28 mouse cellular contexts compared by ENCODE assay signal in the genomic region with DNA sequence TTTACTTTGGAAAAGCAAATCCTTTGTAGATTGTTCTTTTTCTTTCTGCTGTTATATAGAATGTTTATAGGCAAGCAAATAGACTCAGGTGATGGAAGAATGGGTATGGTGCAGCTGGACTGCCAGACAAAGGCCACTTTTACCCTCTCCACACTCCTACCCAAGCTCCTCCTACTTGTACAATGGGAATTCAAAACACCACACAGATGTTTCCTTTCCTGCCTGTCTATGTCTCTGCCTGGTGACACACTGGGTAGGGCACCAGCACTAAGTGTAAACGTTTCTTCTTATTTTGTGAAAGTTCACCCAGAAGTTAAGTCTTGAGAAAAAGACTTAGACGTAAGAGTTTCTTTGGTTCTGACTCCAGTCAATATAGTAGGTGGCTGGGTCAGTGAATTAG.
"Had no signal": no experiment of that assay in that cellular context is flagged by ENCODE, and none has a peak within 500 bp of the region (broad histone marks: within the 10 kb centered on the region; RNA-seq: fewer than 3 reads in every experiment).

No protein-coding gene starts in this region.

- H3K4me1 ChIP-seq: embryonic facial prominence, embryonic 10.5 days; embryonic facial prominence, embryonic 12.5 days; embryonic facial prominence, embryonic 13.5 days; embryonic facial prominence, embryonic 15.5 days; forebrain, embryonic 10.5 days; forebrain, embryonic 12.5 days; forebrain, embryonic 13.5 days; forebrain, embryonic 15.5 days had no signal

- H3K27me3 ChIP-seq: embryonic facial prominence, embryonic 12.5 days; embryonic facial prominence, embryonic 13.5 days; embryonic facial prominence, embryonic 15.5 days; forebrain, embryonic 12.5 days; forebrain, embryonic 13.5 days; forebrain, embryonic 15.5 days had no signal

- DNase-seq: cerebellum, adult 2 months; cerebellum, adult 8-10 months; cerebellum, adult 9-10 months; cerebellum, adult 9-11 months; cerebellum, postnatal 10 days; cerebellum, postnatal 14 days; cerebellum, postnatal 25 days; cerebellum, postnatal 36 days; embryo, embryonic 11 days; forebrain, postnatal 0 days; gastrocnemius, adult 2 months; gastrocnemius, postnatal 10 days; gastrocnemius, postnatal 14 days; gastrocnemius, postnatal 25 days; gastrocnemius, postnatal 36 days; heart, adult 11 months; heart, adult 18-20 months had no signal

- H3K36me3 ChIP-seq: embryonic facial prominence, embryonic 10.5 days; embryonic facial prominence, embryonic 12.5 days; embryonic facial prominence, embryonic 13.5 days; embryonic facial prominence, embryonic 15.5 days; forebrain, embryonic 10.5 days; forebrain, embryonic 12.5 days; forebrain, embryonic 15.5 days had no signal

- H3K27ac ChIP-seq: embryonic facial prominence, embryonic 10.5 days; embryonic facial prominence, embryonic 12.5 days; embryonic facial prominence, embryonic 13.5 days; embryonic facial prominence, embryonic 15.5 days; forebrain, embryonic 10.5 days; forebrain, embryonic 12.5 days; forebrain, embryonic 13.5 days; forebrain, embryonic 15.5 days; gastrocnemius, adult 2 months had no signal

- H3K4me2 ChIP-seq: embryonic facial prominence, embryonic 12.5 days; embryonic facial prominence, embryonic 13.5 days; embryonic facial prominence, embryonic 15.5 days; forebrain, embryonic 12.5 days; forebrain, embryonic 13.5 days; forebrain, embryonic 15.5 days had no signal

- ATAC-seq: forebrain, embryonic 13.5 days; forebrain, embryonic 14.5 days; forebrain, embryonic 15.5 days; forebrain, embryonic 16.5 days; forebrain, postnatal 0 days had no signal

- H3K9ac ChIP-seq: embryonic facial prominence, embryonic 12.5 days; embryonic facial prominence, embryonic 13.5 days; embryonic facial prominence, embryonic 15.5 days; forebrain, embryonic 12.5 days; forebrain, embryonic 13.5 days; forebrain, embryonic 15.5 days; forebrain, postnatal 0 days had no signal

- H3K9me3 ChIP-seq: embryonic facial prominence, embryonic 10.5 days; embryonic facial prominence, embryonic 12.5 days; embryonic facial prominence, embryonic 13.5 days; embryonic facial prominence, embryonic 15.5 days; forebrain, embryonic 10.5 days; forebrain, embryonic 12.5 days; forebrain, embryonic 13.5 days; forebrain, embryonic 15.5 days had no signal

- H3K4me3 ChIP-seq: embryonic facial prominence, embryonic 10.5 days; embryonic facial prominence, embryonic 12.5 days; embryonic facial prominence, embryonic 13.5 days; embryonic facial prominence, embryonic 15.5 days; erythroblast, embryonic 14.5 days; forebrain, embryonic 10.5 days; forebrain, embryonic 12.5 days; forebrain, embryonic 13.5 days; forebrain, embryonic 15.5 days; gastrocnemius, adult 2 months had no signal
